Mouse (Mus musculus) brain, embryonic 14.5 days (tissue): ENCODE results near the gene Gm26897.

Source experiments
- CTCF ChIP-seq: fragments of 200-500 bp; IDR thresholded peaks from 2 replicates; pipeline ENCODE4 v1.5.1; 2012; ENCODE audit warnings: inconsistent platforms, mild to moderate bottlenecking, moderate library complexity, borderline replicate concordance; ENCODE audit not compliant: insufficient read depth, insufficient read length; ENCODE audit errors: extremely low read depth
- POLR2A ChIP-seq: fragments of 200-500 bp; IDR thresholded peaks from 2 replicates; pipeline ENCODE4 v1.6.1; 2012; ENCODE audit warnings: mild to moderate bottlenecking, inconsistent platforms, borderline replicate concordance; ENCODE audit not compliant: poor library complexity, insufficient read depth, insufficient read length, severe bottlenecking; ENCODE audit errors: extremely low read depth

DNA sequence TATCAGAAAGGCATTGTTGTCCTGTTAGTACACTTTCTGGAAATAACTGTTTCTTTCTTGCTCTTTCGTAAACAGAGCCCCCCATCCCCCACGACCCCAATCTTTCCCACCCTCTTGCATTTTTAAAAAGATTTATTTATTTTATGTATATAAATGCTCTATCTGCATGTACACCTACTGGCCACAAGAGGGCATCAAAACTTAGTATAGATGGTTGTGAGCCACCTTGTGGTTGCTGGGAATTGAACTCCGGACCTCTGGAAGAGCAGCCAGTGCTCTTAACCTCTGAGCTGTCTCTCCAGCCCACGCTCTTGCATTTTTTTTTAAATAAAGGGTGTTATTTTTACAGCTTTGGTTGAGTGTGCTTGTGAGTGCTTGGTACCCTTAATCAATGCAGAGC lies 5.3 kb upstream of the Gm26897 start:
- TF ChIP-seq CTCF (peak; percentile 5; the same call in 1 of the 2 replicates), POLR2A (no peak)
